Mouse (Mus musculus): ENCODE measurements around the gene Ybx1. TPM values are rescaled to one million over a fixed set of nuclear protein-coding genes. Genes with fewer than 3 reads are reported as not detected.
A peak's percentile ranks its signal among the peaks of the same experiment; 100 is the strongest.

Gene Ybx1
- polyA plus RNA-seq (2015; fragmentation: Nextera tagmentation; extraction: Ambion mirVana), result 330 and 339 TPM in 2 replicates

GRCm38 (mm10) chr4:119294415-119295133 is at the start of gene Ybx1:
Gene Ybx1, minus strand, starts transcription at chr4:119294604.
- peak within 1 kb of the TSS; percentile 89 for H3K27ac ChIP-seq (replicated peaks)
- under 1% methylated on average over 60 of the region's 61 CpGs for WGBS
- TF ChIP-seq EP300 (optimal IDR thresholded peaks at IDR 0.05), result no peak
- TF ChIP-seq CTCF (IDR thresholded peaks at IDR 0.05; ENCODE audit: low read depth), result no peak

GRCm38 (mm10) chr4:119338861-119339361 is 44.5 kb upstream of the Ybx1 start:
- peak; percentile 65 for DNase-seq (ENCODE audit: low spot score)
- no peak overlapping the region for H3K9ac ChIP-seq (ENCODE audit: low read length)
- H3K4me2 ChIP-seq (replicated peaks; ENCODE audit: low read depth), result no peak overlapping the region

More at GRCm38 (mm10) chr4:119294415-119295133, at the start of gene Ybx1:
- DNase-seq (ENCODE audit: low spot score) (peak; percentile 99), ATAC-seq (ENCODE audit: low FRiP score, low TSS enrichment) (peak; percentile 99)
- Histone ChIP-seq H3K9me3 (ENCODE audit: control insufficient read depth, low read length) (no peaks in the 10 kb centered on the region), H3K4me1 (replicated peaks; ENCODE audit: control insufficient read depth, insufficient read depth) (0 out of 2 replicates have a peak, but pooled peaks cover 4% of the 10 kb centered on the region), H3K36me3 (ENCODE audit: control insufficient read depth, insufficient read depth, low read length) (no peaks in the 10 kb centered on the region), H3K4me3 (ENCODE audit: low read depth, low read length) (peak within 1 kb of the TSS; percentile 83), H3K9ac (ENCODE audit: low read length) (peak within 1 kb of the TSS; percentile 83), H3K4me2 (replicated peaks; ENCODE audit: low read depth) (peak within 1 kb of the TSS; percentile 90), H3K27me3 (ENCODE audit: control insufficient read depth, insufficient read depth, low read length) (no peaks in the 10 kb centered on the region)

DNA sequence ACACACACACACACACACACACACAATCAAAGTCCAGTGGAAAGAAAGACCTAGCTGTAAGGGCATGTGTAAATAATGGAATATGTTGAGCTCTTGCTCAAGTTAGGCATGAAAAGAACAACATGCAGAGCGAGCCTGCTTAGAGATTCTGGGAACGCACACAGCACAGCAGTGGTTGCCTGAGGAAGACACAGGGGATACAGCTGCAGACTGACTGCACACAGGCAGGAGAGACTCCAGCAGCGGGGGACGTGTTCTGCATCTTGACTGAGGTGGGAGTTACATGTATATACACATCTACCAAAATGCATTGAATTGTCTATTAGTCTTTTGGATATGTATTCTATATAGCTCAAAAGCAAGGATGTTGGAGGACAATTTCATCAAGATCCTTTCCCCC is 44.0 kb upstream of the Ybx1 start:
- Histone ChIP-seq H3K4me1 (replicated peaks; ENCODE audit: control insufficient read depth, insufficient read depth) (no peaks in the 10 kb centered on the region), H3K9ac (ENCODE audit: low read length) (no peak overlapping the region), H3K27me3 (ENCODE audit: control insufficient read depth, insufficient read depth, low read length) (no peaks in the 10 kb centered on the region), H3K27ac (replicated peaks) (no peak overlapping the region), H3K36me3 (ENCODE audit: control insufficient read depth, insufficient read depth, low read length) (no peaks in the 10 kb centered on the region), H3K9me3 (ENCODE audit: control insufficient read depth, low read length) (no peaks in the 10 kb centered on the region), H3K4me2 (replicated peaks; ENCODE audit: low read depth) (no peak overlapping the region), H3K4me3 (ENCODE audit: low read depth, low read length) (no peak overlapping the region)
- DNase-seq (ENCODE audit: low spot score) (no peak), ATAC-seq (ENCODE audit: low FRiP score, low TSS enrichment) (no peak)
- 66% methylated on average over 4 of the region's 4 CpGs for WGBS
- TF ChIP-seq EP300 (optimal IDR thresholded peaks at IDR 0.05) (no peak), CTCF (IDR thresholded peaks at IDR 0.05; ENCODE audit: low read depth) (no peak)

More at GRCm38 (mm10) chr4:119338861-119339361, 44.5 kb upstream of the Ybx1 start:
- Histone ChIP-seq H3K27me3 (ENCODE audit: control insufficient read depth, insufficient read depth, low read length) (no peaks in the 10 kb centered on the region), H3K4me1 (replicated peaks; ENCODE audit: control insufficient read depth, insufficient read depth) (no peaks in the 10 kb centered on the region), H3K36me3 (ENCODE audit: control insufficient read depth, insufficient read depth, low read length) (no peaks in the 10 kb centered on the region), H3K4me3 (ENCODE audit: low read depth, low read length) (no peak overlapping the region), H3K27ac (replicated peaks) (no peak overlapping the region), H3K9me3 (ENCODE audit: control insufficient read depth, low read length) (no peaks in the 10 kb centered on the region)
- peak; percentile 45; the same call in 1 of the 2 replicates for ATAC-seq (ENCODE audit: low FRiP score, low TSS enrichment)
- 4% methylated on average over 10 of the region's 10 CpGs for WGBS
- no peak for TF ChIP-seq EP300 (optimal IDR thresholded peaks at IDR 0.05)
- peak; percentile 83 for TF ChIP-seq CTCF (IDR thresholded peaks at IDR 0.05; ENCODE audit: low read depth)

- H3K9ac ChIP-seq (ENCODE audit: low read length), result no peak overlapping the region
- DNase-seq (ENCODE audit: low spot score), result no peak
- H3K36me3 ChIP-seq (ENCODE audit: control insufficient read depth, insufficient read depth, low read length), result no peaks in the 10 kb centered on the region
- no peak overlapping the region for H3K27ac ChIP-seq (replicated peaks)
- H3K4me2 ChIP-seq (replicated peaks; ENCODE audit: low read depth), result no peak overlapping the region
- 86% methylated on average over 6 of the region's 6 CpGs for WGBS
- H3K27me3 ChIP-seq (ENCODE audit: control insufficient read depth, insufficient read depth, low read length), result no peaks in the 10 kb centered on the region
- no peaks in the 10 kb centered on the region for H3K4me1 ChIP-seq (replicated peaks; ENCODE audit: control insufficient read depth, insufficient read depth)
- no peaks in the 10 kb centered on the region for H3K9me3 ChIP-seq (ENCODE audit: control insufficient read depth, low read length)
- no peak overlapping the region for H3K4me3 ChIP-seq (ENCODE audit: low read depth, low read length)
- ATAC-seq (ENCODE audit: low FRiP score, low TSS enrichment), result no peak
- no peak for TF ChIP-seq EP300 (optimal IDR thresholded peaks at IDR 0.05)
- no peak for TF ChIP-seq CTCF (IDR thresholded peaks at IDR 0.05; ENCODE audit: low read depth)
Measured at GRCm38 (mm10) chr4:119333487-119333886, 39.1 kb upstream of the Ybx1 start.

DNA sequence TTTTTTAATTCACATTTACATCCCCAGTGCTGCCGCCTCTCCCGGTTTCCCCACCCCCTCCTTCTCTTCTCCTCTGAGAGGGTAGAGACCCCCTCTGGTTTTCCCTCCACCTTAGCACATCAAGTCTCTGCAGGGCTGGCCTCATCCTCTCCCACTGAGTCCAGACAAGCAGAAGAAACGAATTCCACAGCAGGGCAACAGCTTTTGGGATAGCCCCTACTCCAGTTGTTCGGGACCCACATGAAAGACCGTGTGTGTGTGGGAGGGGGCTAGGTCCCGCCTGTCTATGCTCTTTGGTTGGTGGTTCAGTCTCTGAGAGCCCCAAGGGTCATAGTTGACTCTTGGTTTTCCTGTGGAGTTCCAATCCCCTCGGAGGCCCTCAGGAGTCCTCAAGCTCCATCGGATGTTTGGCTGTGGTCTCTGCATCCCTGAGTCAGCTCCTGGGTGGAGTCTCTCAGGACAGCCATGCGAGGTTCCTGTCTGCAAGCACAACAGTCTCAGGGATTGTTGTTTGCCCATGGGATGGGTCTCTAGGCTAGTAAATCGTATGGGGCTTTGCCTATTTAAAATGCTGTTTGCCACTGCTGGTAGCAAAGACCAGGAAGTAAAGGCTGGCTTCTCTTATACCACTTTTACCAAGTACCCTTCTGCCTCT is 26.6 kb upstream of the Ybx1 start:
- H3K4me3 ChIP-seq (ENCODE audit: low read depth, low read length), result peak overlapping the region; percentile 65
- H3K9me3 ChIP-seq (ENCODE audit: control insufficient read depth, low read length), result no peaks in the 10 kb centered on the region
- 27% methylated on average over 10 of the region's 10 CpGs for WGBS
- H3K27me3 ChIP-seq (ENCODE audit: control insufficient read depth, insufficient read depth, low read length), result no peaks in the 10 kb centered on the region
- DNase-seq (ENCODE audit: low spot score), result no peak
- peaks cover 7% of the 10 kb centered on the region; the same call in 1 of the 2 replicates for H3K36me3 ChIP-seq (ENCODE audit: control insufficient read depth, insufficient read depth, low read length)
- peak overlapping the region; percentile 78; the same call in 1 of the 2 replicates for H3K27ac ChIP-seq (replicated peaks)
- H3K4me1 ChIP-seq (replicated peaks; ENCODE audit: control insufficient read depth, insufficient read depth), result peaks cover 3% of the 10 kb centered on the region; the same call in 1 of the 2 replicates
- peak overlapping the region; percentile 57 for H3K9ac ChIP-seq (ENCODE audit: low read length)
- ATAC-seq (ENCODE audit: low FRiP score, low TSS enrichment), result peak; percentile 15; the same call in 1 of the 2 replicates
- TF ChIP-seq CTCF (IDR thresholded peaks at IDR 0.05; ENCODE audit: low read depth) (no peak), EP300 (optimal IDR thresholded peaks at IDR 0.05) (no peak)
- H3K4me2 ChIP-seq (replicated peaks; ENCODE audit: low read depth), result peak overlapping the region; percentile 81
